Mouse (Mus musculus) liver, adult 2 months (tissue): ENCODE data around the gene BC035044. TPM values are rescaled to one million over a fixed set of nuclear protein-coding genes. Genes with fewer than 3 reads are reported as not detected.
"Not testable (repeated sequence)": the region's sequence is repeated elsewhere in the genome, so short reads cannot be mapped to it uniquely, and the experiment has no call there.

Experiments
- DNase-seq: peaks from one replicate; pipeline ENCODE4 v3.0.0-alpha.2; 2011; ENCODE audit warnings: low read depth, low spot score; ENCODE audit errors: extremely low read depth
- H3K27ac ChIP-seq: fragments of 200-500 bp; replicated peaks from 2 replicates; pipeline ENCODE4 v1.5.1; 2012; ENCODE audit warnings: low read depth, mild to moderate bottlenecking, control low read depth, inconsistent platforms, low read length; ENCODE audit not compliant: insufficient read depth
- H3K27me3 ChIP-seq: fragments of 200-500 bp; 2 replicates; pipeline ENCODE4 v1.6.1; 2012; ENCODE audit warnings: mild to moderate bottlenecking, moderate library complexity, low read length, inconsistent platforms; ENCODE audit not compliant: control insufficient read depth, insufficient read depth
- H3K36me3 ChIP-seq: fragments of 200-500 bp; 2 replicates; pipeline ENCODE4 v1.6.1; 2012; ENCODE audit warnings: low read length, inconsistent platforms; ENCODE audit not compliant: control insufficient read depth, insufficient read depth
- H3K4me1 ChIP-seq: fragments of 200-500 bp; 2 replicates; pipeline ENCODE4 v1.6.1; 2011; ENCODE audit warnings: low read length; ENCODE audit not compliant: control insufficient read depth, insufficient read depth
- H3K4me3 ChIP-seq: fragments of 200-500 bp; 2 replicates; pipeline ENCODE4 v1.5.1; 2011; ENCODE audit warnings: low read depth, mild to moderate bottlenecking, control low read depth, low read length, moderate library complexity; ENCODE audit not compliant: insufficient read depth
- H3K79me2 ChIP-seq: fragments of 200-500 bp; 2 replicates; pipeline ENCODE4 v1.6.1; 2012; ENCODE audit warnings: inconsistent platforms, mild to moderate bottlenecking, low read length, moderate library complexity; ENCODE audit not compliant: control insufficient read depth, insufficient read depth
- H3K9ac ChIP-seq: fragments of 200-500 bp; 2 replicates; pipeline ENCODE4 v1.6.1; 2012; ENCODE audit warnings: low read depth, mild to moderate bottlenecking, control low read depth, inconsistent platforms, low read length
- CTCF ChIP-seq: fragments of 200-500 bp; IDR thresholded peaks from 2 replicates; pipeline ENCODE4 v1.5.1; 2011; ENCODE audit warnings: low read depth, low read length, control low read depth
- POLR2A ChIP-seq: fragments of 200-500 bp; IDR thresholded peaks from 2 replicates; pipeline ENCODE4 v1.6.1; 2011; ENCODE audit warnings: low read length, control low read depth; ENCODE audit not compliant: insufficient read depth; ENCODE audit errors: extremely low read depth
- WGBS: fragments of 180-500 bp; shearing (Covaris S2); methylation state at CpG from one replicate; pipeline ENCODE4 v1.1.7; 2018; 5-methylcytosine and 5-hydroxymethylcytosine counted together
- polyA plus RNA-seq: library from polyadenylated mRNA; depleted of rRNA; stranded (reverse); fragments of >200 nt; gene quantifications from 2 replicates; pipeline ENCODE4 v1.2.3, GENCODE M21; 2012
- total RNA-seq: library from RNA; depleted of rRNA; stranded (reverse); fragments of >200 nt; gene quantifications from 2 replicates; pipeline ENCODE4 v1.2.3, GENCODE M21; 2014

BC035044 gene
- total and polyA plus RNA-seq, 2 experiments: 0.15 to 1.1 TPM

- Histone ChIP-seq H3K79me2 (no peaks in the 10 kb centered on the region), H3K27ac (no peak overlapping the region), H3K36me3 (no peaks in the 10 kb centered on the region), H3K9ac (no peak overlapping the region), H3K4me1 (no peaks in the 10 kb centered on the region), H3K4me3 (no peak overlapping the region), H3K27me3 (no peaks in the 10 kb centered on the region)
- no peak for DNase-seq
- 69% methylated on average over 2 of the region's 2 CpGs for WGBS
- TF ChIP-seq CTCF (no peak), POLR2A (no peak)
These were observed 9.1 kb upstream of the BC035044 start for GRCm38 (mm10) chr6:128900044-128900443.

DNA sequence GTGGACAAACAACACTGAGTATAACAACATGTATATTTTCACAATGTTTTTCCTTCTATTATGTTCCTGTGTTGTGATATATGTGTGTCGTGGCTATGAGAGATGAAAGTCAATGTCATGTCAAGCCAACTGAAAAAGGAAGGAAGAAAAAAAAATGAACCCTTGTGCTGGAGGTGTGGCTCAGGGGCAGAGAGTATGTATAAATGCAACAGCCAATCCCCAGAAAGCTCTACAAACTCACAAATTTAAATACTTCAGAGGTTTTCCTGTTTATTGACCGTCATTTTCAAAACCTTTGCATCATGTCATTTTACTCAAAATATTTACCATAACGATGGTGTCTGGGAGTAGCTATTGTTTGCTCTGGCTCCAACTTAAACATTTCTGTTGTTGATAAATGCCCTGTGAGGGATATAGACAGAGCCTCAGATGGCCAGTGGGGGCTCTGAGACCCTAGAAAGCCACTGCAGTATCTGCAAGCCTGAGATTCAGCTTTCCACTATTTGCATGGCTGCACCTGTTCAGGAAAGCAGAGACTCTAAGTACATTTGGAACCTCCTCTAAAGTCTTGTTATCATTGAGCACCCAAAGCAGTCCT is 4.6 kb upstream of the BC035044 start:
- TF ChIP-seq POLR2A (no peak), CTCF (no peak)
- H3K36me3 ChIP-seq: no peaks in the 10 kb centered on the region
- H3K27me3 ChIP-seq: no peaks in the 10 kb centered on the region
- no peak overlapping the region for H3K27ac ChIP-seq
- no peaks in the 10 kb centered on the region for H3K79me2 ChIP-seq
- 71% methylated on average over 3 of the region's 3 CpGs for WGBS
- no peak for DNase-seq
- H3K4me3 ChIP-seq: no peak overlapping the region
- H3K4me1 ChIP-seq: no peaks in the 10 kb centered on the region
- no peak overlapping the region for H3K9ac ChIP-seq

GRCm38 (mm10) chr6:128888834-128889233 is 2.1 kb downstream of the BC035044 start:
- H3K79me2 ChIP-seq: no peaks in the 10 kb centered on the region
- no peak overlapping the region for H3K4me3 ChIP-seq
- DNase-seq: peak; percentile 14
- no peak overlapping the region for H3K9ac ChIP-seq
- 74% methylated on average over 5 of the region's 5 CpGs for WGBS
- TF ChIP-seq POLR2A (no peak), CTCF (no peak)
- H3K27ac ChIP-seq: no peak overlapping the region
- H3K27me3 ChIP-seq: no peaks in the 10 kb centered on the region
- H3K36me3 ChIP-seq: no peaks in the 10 kb centered on the region
- H3K4me1 ChIP-seq: no peaks in the 10 kb centered on the region

DNA sequence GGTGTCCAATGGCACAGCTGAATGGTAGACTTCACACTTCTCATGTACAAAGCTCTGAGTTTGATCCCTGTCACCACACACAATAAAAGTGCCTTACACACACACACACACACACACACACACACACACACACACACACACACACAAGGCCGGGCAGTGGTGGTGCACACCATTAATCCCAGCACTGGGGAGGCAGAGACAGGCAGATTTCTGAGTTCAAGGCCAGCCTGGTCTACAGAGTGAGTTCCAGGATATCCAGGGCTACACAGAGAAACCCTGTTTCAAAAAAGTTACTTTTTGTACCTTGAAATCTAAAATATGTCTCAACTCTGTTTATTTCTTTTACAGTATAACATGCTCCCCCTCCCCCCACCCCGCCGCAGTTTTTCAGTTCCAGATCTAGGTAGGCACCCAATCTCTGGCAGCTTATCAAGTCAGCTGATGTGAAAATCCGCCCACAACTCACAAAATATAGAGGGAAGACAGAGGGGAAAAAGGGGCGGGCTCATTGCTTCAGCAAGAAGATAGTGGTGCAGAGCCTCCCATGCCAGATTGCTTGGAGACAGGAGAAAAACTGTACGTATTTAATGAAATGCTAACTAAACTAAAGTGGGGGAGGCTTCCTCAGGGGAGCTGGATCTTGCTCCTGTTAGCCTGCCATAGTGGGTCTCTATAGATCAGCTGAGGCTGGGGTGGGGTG is 3.7 kb downstream of the BC035044 start, which contains the start of gene Clec2i:
Gene Clec2i (plus strand): TSS at position 498 of the 700 bp plus-strand sequence.
- 81% methylated on average over 6 of the region's 6 CpGs for WGBS
- not testable (repeated sequence) for H3K27me3 ChIP-seq, H3K9ac ChIP-seq, H3K79me2 ChIP-seq, H3K27ac ChIP-seq, H3K36me3 ChIP-seq, H3K4me1 ChIP-seq
- peak; percentile 6 for DNase-seq
- H3K4me3 ChIP-seq: 0 out of 2 replicates have a peak within 1 kb of the TSS, but pooled peaks have one; percentile 23

GRCm38 (mm10) chr6:128871910-128872610 is 18.9 kb downstream of the BC035044 start:
- no peaks in the 10 kb centered on the region for H3K36me3 ChIP-seq

More at GRCm38 (mm10) chr6:128871910-128872610, 18.9 kb downstream of the BC035044 start:
- Histone ChIP-seq H3K9ac (no peak overlapping the region), H3K4me3 (no peak overlapping the region), H3K27ac (no peak overlapping the region), H3K27me3 (no peaks in the 10 kb centered on the region), H3K79me2 (no peaks in the 10 kb centered on the region), H3K4me1 (no peaks in the 10 kb centered on the region)
- DNase-seq: no peak
- no peak for TF ChIP-seq CTCF
- no peak for TF ChIP-seq POLR2A
- WGBS: 81% methylated on average over 1 of the region's 1 CpGs
